Mouse (Mus musculus) liver, postnatal 0 days (tissue): ENCODE data around the gene Wdr20.
"Not testable (repeated sequence)": the region's sequence is repeated elsewhere in the genome, so short reads cannot be mapped to it uniquely, and the experiment has no call there.

Experiments
- CTCF ChIP-seq: sonication (generic); IDR thresholded peaks from 2 replicates; pipeline ENCODE4 v1.5.1; 2016; ENCODE audit warnings: antibody characterized with exemption, low read depth
- EP300 ChIP-seq: IDR thresholded peaks from 2 replicates; pipeline ENCODE4 v1.6.1; 2016; ENCODE audit warnings: antibody characterized with exemption, low read depth, mild to moderate bottlenecking

- not testable (repeated sequence) for TF ChIP-seq EP300, CTCF
These were observed 48.8 kb upstream of the Wdr20 start for GRCm38 (mm10) chr12:110688921-110689320.
